Mouse (Mus musculus) kidney, adult 2 months (tissue): ENCODE measurements around the gene Duox1.

Source experiments
- CTCF ChIP-seq: fragments of 200-500 bp; conservative IDR thresholded peaks from 2 replicates; pipeline ENCODE4 v1.5.1; 2011; ENCODE audit warnings: low read depth, mild to moderate bottlenecking, control low read depth, low read length, moderate library complexity, mixed read lengths; ENCODE audit not compliant: insufficient read depth, insufficient read length
- POLR2A ChIP-seq: fragments of 200-500 bp; IDR thresholded peaks from one replicate; pipeline ENCODE4 v1.6.1; 2011; ENCODE audit warnings: low read depth, low read length, control low read depth

- TF ChIP-seq CTCF (no peak), POLR2A (no peak)
Measured at GRCm38 (mm10) chr2:122366039-122366438, 50.6 kb downstream of the Duox1 start.
